Mouse (Mus musculus): ENCODE measurements around the gene Stx11. TPM values are rescaled to one million over a fixed set of nuclear protein-coding genes. Genes with fewer than 3 reads are reported as not detected.
A peak's percentile ranks its signal among the peaks of the same experiment; 100 is the strongest.

The Stx11 gene
- polyA plus RNA-seq, 1 experiment from 2014 or later: 2.0 TPM

DNA sequence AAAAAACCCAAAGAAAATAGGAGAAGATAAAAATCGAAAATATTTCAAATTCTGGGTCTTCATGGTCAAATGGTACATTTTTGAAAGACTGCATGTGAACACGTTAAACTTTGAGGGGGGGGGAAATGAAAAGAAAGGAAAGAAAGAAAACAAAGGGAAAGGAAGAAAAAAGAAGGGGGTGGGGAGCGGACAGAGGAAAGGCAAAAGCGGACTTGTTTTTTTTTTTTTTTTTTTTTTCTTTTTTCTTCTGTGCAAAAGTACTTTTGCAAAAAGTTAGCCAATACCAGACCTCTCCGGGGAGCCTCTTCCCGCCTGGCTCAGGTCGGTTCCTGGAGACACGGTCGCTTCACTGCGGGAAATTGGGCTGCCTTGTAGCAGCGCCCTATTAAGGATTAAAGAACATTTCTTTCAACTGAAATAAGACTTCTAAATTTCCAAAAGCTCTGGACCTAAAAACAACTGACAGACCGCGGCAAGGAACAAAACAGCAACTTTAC, 42.0 kb downstream of the Stx11 start:
- WGBS: under 1% methylated on average over 13 of the region's 13 CpGs
- DNase-seq (ENCODE audit: low spot score) (no peak), ATAC-seq (ENCODE audit: low FRiP score) (no peak)
- Histone ChIP-seq H3K9ac (peak overlapping the region; percentile 62), H3K9me3 (ENCODE audit: control insufficient read depth, low read length) (no peaks in the 10 kb centered on the region), H3K4me2 (replicated peaks) (peak overlapping the region; percentile 55), H3K4me3 (replicated peaks; ENCODE audit: low read length) (peak overlapping the region; percentile 57), H3K27me3 (ENCODE audit: control insufficient read depth, insufficient read depth, low read length) (no peaks in the 10 kb centered on the region), H3K4me1 (replicated peaks; ENCODE audit: control insufficient read depth, insufficient read depth, low read length) (peaks cover 3% of the 10 kb centered on the region; the same call in 1 of the 2 replicates), H3K27ac (peak overlapping the region; percentile 79; the same call in 1 of the 2 replicates), H3K36me3 (replicated peaks; ENCODE audit: control insufficient read depth, insufficient read depth) (no peaks in the 10 kb centered on the region)

DNA sequence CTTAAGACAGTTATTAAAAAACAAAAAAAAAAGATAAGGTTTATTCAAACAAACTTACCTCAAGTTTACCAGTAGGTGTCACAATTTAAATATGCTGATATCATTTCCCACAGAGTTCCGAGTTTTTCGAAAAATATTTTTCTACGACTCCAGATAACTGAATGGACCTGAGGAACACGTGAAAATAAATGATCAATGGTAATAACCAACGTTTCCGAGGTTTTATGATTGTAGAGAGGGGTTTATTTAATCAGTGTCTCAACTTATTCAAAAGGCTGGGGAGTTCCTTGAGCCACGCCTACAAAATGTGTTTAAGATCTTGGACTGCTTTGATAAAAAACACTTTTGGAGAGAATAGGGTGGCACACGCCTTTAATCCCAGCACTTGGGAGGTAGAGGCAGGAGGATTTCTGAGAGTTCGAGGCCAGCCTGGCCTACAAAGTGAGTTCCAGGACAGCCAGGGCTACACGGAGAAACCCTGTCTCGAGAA, 42.5 kb downstream of the Stx11 start:
- 52% methylated on average over 11 of the region's 11 CpGs for WGBS
- DNase-seq (ENCODE audit: low spot score) (no peak), ATAC-seq (ENCODE audit: low FRiP score) (no peak)
- Histone ChIP-seq H3K9me3 (ENCODE audit: control insufficient read depth, low read length) (no peaks in the 10 kb centered on the region), H3K9ac (no peak overlapping the region), H3K4me2 (replicated peaks) (peak overlapping the region; percentile 55), H3K4me3 (replicated peaks; ENCODE audit: low read length) (peak overlapping the region; percentile 57; the same call in 1 of the 2 replicates), H3K27me3 (ENCODE audit: control insufficient read depth, insufficient read depth, low read length) (no peaks in the 10 kb centered on the region), H3K27ac (no peak overlapping the region), H3K36me3 (replicated peaks; ENCODE audit: control insufficient read depth, insufficient read depth) (no peaks in the 10 kb centered on the region), H3K4me1 (replicated peaks; ENCODE audit: control insufficient read depth, insufficient read depth, low read length) (peaks cover 3% of the 10 kb centered on the region; the same call in 1 of the 2 replicates)

DNA sequence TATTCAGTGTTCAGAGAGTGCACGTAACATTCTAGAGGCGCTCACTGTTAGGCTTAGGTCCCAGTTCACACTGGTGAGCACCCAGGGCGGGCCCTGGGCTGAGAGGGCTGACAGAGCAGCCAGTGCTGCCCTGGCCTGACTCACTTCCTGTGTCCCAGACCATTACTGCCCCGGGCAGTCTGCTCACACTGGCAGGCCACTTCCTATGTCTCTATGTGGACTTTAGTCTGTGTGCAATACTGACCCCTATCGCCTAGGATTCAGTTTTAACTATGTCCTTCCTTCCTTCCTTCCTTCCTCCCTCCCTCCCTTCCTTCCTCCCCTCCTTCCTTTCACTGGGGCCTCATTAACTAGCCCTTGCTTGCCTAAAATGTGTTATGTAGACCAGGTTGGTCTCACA, 44.8 kb downstream of the Stx11 start:
- H3K36me3 ChIP-seq (replicated peaks; ENCODE audit: control insufficient read depth, insufficient read depth): no peaks in the 10 kb centered on the region
- DNase-seq (ENCODE audit: low spot score): no peak
- no peak for ATAC-seq (ENCODE audit: low FRiP score)

DNA sequence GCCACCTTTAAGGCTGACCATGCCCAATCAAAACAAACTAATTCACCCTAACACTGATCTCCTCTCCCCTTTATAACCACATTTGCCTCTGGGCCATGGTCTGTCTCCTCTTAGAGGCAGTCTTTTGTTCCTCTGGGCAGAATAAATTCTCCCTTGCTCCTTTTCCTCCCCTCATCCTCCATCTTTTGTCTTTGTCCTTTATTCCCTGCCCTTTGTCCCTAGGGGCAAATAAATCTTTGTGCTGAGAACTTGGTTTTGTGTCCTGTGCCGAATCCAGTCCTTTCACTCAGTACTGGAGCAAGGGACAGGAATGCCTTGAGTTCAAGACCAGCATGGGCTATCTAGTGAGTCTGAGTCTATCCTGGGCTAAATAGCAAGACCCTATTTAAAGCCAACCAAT, 46.5 kb downstream of the Stx11 start:
- H3K9ac ChIP-seq: no peak overlapping the region
- no peaks in the 10 kb centered on the region for H3K9me3 ChIP-seq (ENCODE audit: control insufficient read depth, low read length)
- H3K27me3 ChIP-seq (ENCODE audit: control insufficient read depth, insufficient read depth, low read length): no peaks in the 10 kb centered on the region
- no peaks in the 10 kb centered on the region for H3K4me1 ChIP-seq (replicated peaks; ENCODE audit: control insufficient read depth, insufficient read depth, low read length)
- H3K36me3 ChIP-seq (replicated peaks; ENCODE audit: control insufficient read depth, insufficient read depth): no peaks in the 10 kb centered on the region
- 8% methylated on average over 1 of the region's 1 CpGs for WGBS
- H3K4me2 ChIP-seq (replicated peaks): no peak overlapping the region
- no peak overlapping the region for H3K27ac ChIP-seq
- no peak overlapping the region for H3K4me3 ChIP-seq (replicated peaks; ENCODE audit: low read length)
- no peak for ATAC-seq (ENCODE audit: low FRiP score)
- DNase-seq (ENCODE audit: low spot score): no peak

More for the DNA sequence above, 44.8 kb downstream of the Stx11 start:
- H3K4me3 ChIP-seq (replicated peaks; ENCODE audit: low read length): no peak overlapping the region
- no peak overlapping the region for H3K4me2 ChIP-seq (replicated peaks)
- peaks cover 3% of the 10 kb centered on the region; the same call in 1 of the 2 replicates for H3K4me1 ChIP-seq (replicated peaks; ENCODE audit: control insufficient read depth, insufficient read depth, low read length)
- no peaks in the 10 kb centered on the region for H3K27me3 ChIP-seq (ENCODE audit: control insufficient read depth, insufficient read depth, low read length)
- WGBS: 44% methylated on average over 5 of the region's 5 CpGs
- no peak overlapping the region for H3K27ac ChIP-seq
- no peak overlapping the region for H3K9ac ChIP-seq
- H3K9me3 ChIP-seq (ENCODE audit: control insufficient read depth, low read length): no peaks in the 10 kb centered on the region

DNA sequence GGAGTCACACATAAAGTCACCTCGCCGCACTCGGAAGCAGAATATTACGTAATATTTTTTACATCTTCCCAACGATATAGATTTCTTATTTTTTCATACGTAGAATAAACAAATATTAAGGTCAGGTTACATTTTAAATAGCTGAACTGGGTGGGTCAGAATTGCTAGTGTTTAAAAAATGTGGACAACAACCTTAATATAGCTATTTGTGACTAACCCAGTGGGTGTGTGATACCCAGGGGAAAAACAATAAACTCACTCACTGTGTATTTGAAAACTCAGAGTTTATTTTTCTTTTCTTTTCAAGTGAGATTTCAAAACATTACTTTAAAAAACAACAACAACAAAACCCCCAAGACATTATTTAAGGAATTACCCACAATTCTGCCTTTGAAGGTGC, 47.7 kb downstream of the Stx11 start:
- Histone ChIP-seq H3K27me3 (ENCODE audit: control insufficient read depth, insufficient read depth, low read length) (no peaks in the 10 kb centered on the region), H3K4me3 (replicated peaks; ENCODE audit: low read length) (no peak overlapping the region), H3K27ac (no peak overlapping the region), H3K4me1 (replicated peaks; ENCODE audit: control insufficient read depth, insufficient read depth, low read length) (no peaks in the 10 kb centered on the region), H3K4me2 (replicated peaks) (no peak overlapping the region), H3K9ac (no peak overlapping the region), H3K36me3 (replicated peaks; ENCODE audit: control insufficient read depth, insufficient read depth) (no peaks in the 10 kb centered on the region), H3K9me3 (ENCODE audit: control insufficient read depth, low read length) (no peaks in the 10 kb centered on the region)
- no peak for ATAC-seq (ENCODE audit: low FRiP score)
- 91% methylated on average over 6 of the region's 6 CpGs for WGBS
- DNase-seq (ENCODE audit: low spot score): no peak

DNA sequence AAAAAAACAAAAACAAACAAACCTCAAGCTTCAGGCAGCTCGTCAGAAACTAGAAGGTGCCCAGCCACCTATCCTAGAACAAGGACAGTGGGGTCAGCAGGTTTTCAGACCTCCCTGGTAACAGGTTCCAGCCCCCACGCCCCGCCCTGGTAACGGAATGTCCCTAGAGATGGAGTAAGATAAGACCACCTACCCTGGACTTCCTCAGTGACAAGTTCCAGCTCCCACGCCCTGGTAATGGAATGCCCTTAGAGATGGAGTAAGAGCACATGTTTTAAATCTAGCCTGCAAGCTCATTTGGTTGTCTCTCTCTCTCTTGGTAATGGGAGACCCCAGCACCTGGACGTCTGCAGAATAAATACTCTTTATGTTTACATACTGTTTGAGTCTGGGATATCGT, 48.3 kb downstream of the Stx11 start:
- Histone ChIP-seq H3K9me3 (ENCODE audit: control insufficient read depth, low read length) (no peaks in the 10 kb centered on the region), H3K4me3 (replicated peaks; ENCODE audit: low read length) (no peak overlapping the region), H3K9ac (no peak overlapping the region), H3K4me1 (replicated peaks; ENCODE audit: control insufficient read depth, insufficient read depth, low read length) (no peaks in the 10 kb centered on the region), H3K36me3 (replicated peaks; ENCODE audit: control insufficient read depth, insufficient read depth) (no peaks in the 10 kb centered on the region), H3K4me2 (replicated peaks) (no peak overlapping the region), H3K27ac (no peak overlapping the region), H3K27me3 (ENCODE audit: control insufficient read depth, insufficient read depth, low read length) (no peaks in the 10 kb centered on the region)
- WGBS: 85% methylated on average over 7 of the region's 7 CpGs
- DNase-seq (ENCODE audit: low spot score) (no peak), ATAC-seq (ENCODE audit: low FRiP score) (no peak)

DNA sequence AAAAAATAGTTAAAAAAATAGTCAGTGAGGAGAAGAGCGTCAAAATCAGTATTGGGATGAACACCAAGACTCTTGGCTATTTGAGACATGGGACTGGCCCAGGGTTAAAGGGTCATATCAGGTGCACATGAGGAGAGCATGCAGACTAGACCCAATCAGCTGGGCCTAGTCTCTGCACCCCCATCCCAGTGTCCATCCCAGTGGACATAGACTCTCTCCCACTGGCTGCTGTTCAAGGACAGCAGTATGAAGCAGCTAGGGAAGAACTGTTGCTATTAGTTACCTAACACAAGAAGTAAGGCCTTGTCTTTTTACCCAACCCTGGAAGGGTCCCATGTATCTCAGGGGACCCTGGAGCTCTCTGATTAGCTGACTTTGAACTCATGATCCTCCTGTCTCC, 49.9 kb downstream of the Stx11 start:
- DNase-seq (ENCODE audit: low spot score) (no peak), ATAC-seq (ENCODE audit: low FRiP score) (no peak)
- no peak overlapping the region for H3K9ac ChIP-seq
- H3K4me1 ChIP-seq (replicated peaks; ENCODE audit: control insufficient read depth, insufficient read depth, low read length): no peaks in the 10 kb centered on the region
- WGBS: 97% methylated on average over 1 of the region's 1 CpGs
- no peaks in the 10 kb centered on the region for H3K36me3 ChIP-seq (replicated peaks; ENCODE audit: control insufficient read depth, insufficient read depth)
- no peak overlapping the region for H3K4me3 ChIP-seq (replicated peaks; ENCODE audit: low read length)
- H3K9me3 ChIP-seq (ENCODE audit: control insufficient read depth, low read length): no peaks in the 10 kb centered on the region
- H3K27me3 ChIP-seq (ENCODE audit: control insufficient read depth, insufficient read depth, low read length): no peaks in the 10 kb centered on the region
- H3K4me2 ChIP-seq (replicated peaks): no peak overlapping the region
- H3K27ac ChIP-seq: no peak overlapping the region

DNA sequence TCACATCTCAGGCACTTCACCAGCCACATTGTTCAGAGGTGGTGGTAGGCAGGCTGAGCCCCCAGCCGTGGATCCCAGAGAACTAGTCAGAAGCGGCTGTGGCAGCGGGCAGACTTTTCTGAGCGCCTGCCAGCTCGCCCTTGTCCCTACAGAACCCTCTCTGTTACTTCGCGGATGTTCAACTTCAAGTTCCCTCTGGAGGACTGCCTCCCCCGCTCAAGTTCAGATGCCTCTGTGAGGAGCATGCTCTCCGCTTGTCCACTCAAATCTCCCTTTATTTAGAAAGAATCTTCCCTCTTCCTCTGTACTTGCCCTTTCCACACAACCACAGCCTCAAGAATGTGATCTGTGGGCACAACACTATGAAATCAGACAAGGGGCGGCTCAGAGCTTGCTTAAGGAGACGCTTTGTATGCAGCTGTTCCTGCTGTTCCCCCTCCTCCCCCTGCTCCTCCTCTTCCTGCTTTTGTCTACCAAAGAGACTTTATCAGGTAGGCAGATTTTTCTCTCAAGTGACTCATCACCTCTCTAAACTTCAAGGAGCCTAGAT, 52.0 kb downstream of the Stx11 start:
- Histone ChIP-seq H3K9me3 (ENCODE audit: control insufficient read depth, low read length) (no peaks in the 10 kb centered on the region), H3K4me3 (replicated peaks; ENCODE audit: low read length) (no peak overlapping the region), H3K27me3 (ENCODE audit: control insufficient read depth, insufficient read depth, low read length) (no peaks in the 10 kb centered on the region), H3K4me2 (replicated peaks) (peak overlapping the region; percentile 24), H3K27ac (no peak overlapping the region; the same call in 1 of the 2 replicates), H3K36me3 (replicated peaks; ENCODE audit: control insufficient read depth, insufficient read depth) (no peaks in the 10 kb centered on the region), H3K9ac (no peak overlapping the region), H3K4me1 (replicated peaks; ENCODE audit: control insufficient read depth, insufficient read depth, low read length) (no peaks in the 10 kb centered on the region)
- ATAC-seq (ENCODE audit: low FRiP score) (peak; percentile 84), DNase-seq (ENCODE audit: low spot score) (no peak)
- WGBS: 51% methylated on average over 11 of the region's 11 CpGs

DNA sequence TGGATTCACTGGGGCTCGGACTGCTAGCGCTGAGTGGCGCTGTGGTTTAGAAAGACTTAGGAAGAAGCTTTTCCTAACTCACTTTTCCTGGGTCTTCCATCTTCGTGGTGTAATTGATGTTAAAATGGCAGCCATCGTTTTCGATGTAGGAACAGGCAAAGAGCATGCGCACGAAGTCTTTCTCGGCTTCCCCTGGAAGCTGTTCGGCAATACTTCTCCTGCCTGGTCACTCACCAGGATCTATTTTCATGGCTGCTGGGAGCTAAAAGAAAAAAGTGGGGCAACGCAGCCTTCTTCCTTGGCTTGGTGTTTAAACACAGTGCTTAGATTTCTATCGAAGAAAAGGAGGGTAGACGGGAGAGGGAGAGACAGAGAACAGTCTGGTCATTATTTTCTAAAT, 52.6 kb downstream of the Stx11 start:
- H3K9me3 ChIP-seq (ENCODE audit: control insufficient read depth, low read length): no peaks in the 10 kb centered on the region
- no peaks in the 10 kb centered on the region for H3K4me1 ChIP-seq (replicated peaks; ENCODE audit: control insufficient read depth, insufficient read depth, low read length)
- no peaks in the 10 kb centered on the region for H3K36me3 ChIP-seq (replicated peaks; ENCODE audit: control insufficient read depth, insufficient read depth)
- H3K4me3 ChIP-seq (replicated peaks; ENCODE audit: low read length): no peak overlapping the region
- ATAC-seq (ENCODE audit: low FRiP score) (no peak), DNase-seq (ENCODE audit: low spot score) (no peak)
- 0 out of 2 replicates have a peak overlapping the region, but pooled peaks have one; percentile 24 for H3K4me2 ChIP-seq (replicated peaks)
- H3K9ac ChIP-seq: no peak overlapping the region
- no peaks in the 10 kb centered on the region for H3K27me3 ChIP-seq (ENCODE audit: control insufficient read depth, insufficient read depth, low read length)
- WGBS: 81% methylated on average over 13 of the region's 13 CpGs
- no peak overlapping the region; the same call in 1 of the 2 replicates for H3K27ac ChIP-seq
